Mouse (Mus musculus): ENCODE data around the gene Rin2. TPM values are rescaled to one million over a fixed set of nuclear protein-coding genes. Genes with fewer than 3 reads are reported as not detected.

The Rin2 gene
- polyA plus RNA-seq (2015; fragmentation: Illumina TruSeq; extraction: RNeasy Lipid Tissue Mini Kit (QIAGEN cat#74804); ENCODE audit: low read depth, low replicate concordance): 17.0 TPM

DNA sequence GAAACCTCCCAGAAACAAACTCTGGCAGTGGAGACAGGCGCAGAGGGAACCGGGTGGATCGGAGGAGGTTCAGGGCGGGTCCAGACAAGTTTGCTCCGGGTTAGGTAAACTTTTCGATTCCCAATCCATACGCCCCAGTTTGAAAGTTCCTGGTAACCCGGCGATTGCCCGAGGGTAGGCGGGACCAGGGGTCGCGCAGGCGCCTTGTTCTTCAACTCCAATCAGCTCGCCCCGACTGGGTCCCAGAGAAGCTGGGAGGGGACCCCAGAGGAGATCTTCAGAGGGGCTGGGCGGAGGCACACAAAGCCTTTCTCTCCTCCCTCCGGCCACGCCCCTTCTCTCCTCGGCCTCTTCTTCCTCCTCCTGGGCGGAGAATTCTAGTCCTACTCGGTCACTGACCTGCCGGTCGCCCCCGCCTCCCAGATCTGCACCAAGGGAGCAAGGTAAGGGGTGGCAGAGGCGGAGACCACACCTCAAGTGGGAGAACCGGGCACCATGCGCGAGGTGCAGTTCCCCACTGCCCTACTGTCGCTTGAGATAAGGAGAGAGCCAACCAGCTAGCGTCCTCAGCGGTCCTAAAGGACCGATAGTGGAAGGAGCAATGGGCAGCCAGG lies at the start of gene Rin2:
TSS of gene Rin2 (plus strand) at position 74 of the 614 bp plus-strand sequence.

DNA sequence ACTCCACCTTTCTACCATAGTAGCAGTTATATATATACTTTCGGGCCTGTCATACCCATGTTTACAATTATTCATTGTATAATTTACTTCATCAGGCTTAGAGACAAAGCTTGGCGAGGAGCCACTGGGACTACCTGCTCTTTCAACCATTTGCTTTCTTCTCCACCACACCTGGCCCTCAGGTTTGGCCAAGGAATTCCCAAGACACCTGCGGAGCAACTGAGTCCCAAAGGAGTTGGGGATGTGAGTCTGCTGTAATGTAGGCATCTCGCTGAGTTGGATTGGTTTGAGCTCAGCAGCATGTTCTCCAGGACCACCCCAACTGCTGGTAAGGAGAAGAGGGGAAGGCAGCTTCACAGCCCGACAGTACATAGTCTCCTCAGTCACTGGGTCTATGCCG lies 226.8 kb downstream of the Rin2 start, which contains the start of gene Naa20:
TSS of gene Naa20 (plus strand) at position 239 of the 400 bp plus-strand sequence.

DNA sequence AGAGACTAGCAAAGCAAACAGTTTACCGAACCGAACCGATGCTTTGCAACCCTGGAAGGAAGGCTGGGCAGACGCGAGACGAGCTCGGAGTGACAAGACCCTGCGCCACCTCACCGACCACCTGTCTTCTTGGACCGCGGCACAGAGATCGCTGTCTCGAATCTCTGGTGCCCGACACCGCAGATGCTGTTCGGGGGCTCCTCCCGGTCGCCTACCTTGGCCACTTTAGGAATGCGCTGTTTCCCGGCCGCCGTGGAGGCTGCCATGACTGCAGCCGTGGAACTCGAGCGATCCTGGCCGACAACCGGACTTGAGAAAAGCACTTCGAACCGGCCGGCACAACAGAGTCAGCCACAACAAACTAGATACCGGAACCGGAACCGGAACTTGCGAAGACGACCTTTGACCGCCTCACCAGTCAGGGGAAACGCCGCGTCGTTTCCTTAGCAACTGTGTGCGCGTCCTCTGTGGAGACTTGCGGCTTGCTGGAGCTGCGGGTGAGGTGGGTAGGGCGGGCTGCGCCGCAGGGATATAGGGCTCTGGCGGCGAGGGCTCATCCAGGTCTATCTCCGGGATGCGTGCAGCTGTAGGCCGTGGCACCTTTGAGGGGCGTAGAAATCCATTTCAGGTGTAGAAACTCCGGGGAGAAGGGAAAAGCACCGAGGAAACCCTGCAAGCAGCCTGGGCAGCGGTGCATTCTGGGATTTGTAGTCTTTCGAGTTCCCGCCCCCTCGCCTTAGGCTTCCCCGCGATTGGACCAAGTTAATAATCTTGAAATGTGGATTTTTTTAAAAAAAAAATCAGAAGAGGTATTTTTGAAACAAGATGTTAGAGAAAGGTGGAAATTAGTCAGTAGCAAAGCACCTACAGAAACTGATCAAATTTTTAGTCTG lies 259.6 kb downstream of the Rin2 start, which contains the start of the genes Cfap61 and Crnkl1:
TSS of gene Cfap61 (plus strand) at position 446 of the 893 bp plus-strand sequence.
TSS of gene Crnkl1 (minus strand) at position 676 of the 893 bp plus-strand sequence.

Other genes starting within 250 kb of the Rin2 start
- gene Naa20, start 226.9 kb downstream of the Rin2 start, polyA plus RNA-seq (2015; fragmentation: Illumina TruSeq; extraction: RNeasy Lipid Tissue Mini Kit (QIAGEN cat#74804); ENCODE audit: low read depth, low replicate concordance): 139 TPM